ENCODE assay signal across 7 mouse cellular contexts in the genomic region with DNA sequence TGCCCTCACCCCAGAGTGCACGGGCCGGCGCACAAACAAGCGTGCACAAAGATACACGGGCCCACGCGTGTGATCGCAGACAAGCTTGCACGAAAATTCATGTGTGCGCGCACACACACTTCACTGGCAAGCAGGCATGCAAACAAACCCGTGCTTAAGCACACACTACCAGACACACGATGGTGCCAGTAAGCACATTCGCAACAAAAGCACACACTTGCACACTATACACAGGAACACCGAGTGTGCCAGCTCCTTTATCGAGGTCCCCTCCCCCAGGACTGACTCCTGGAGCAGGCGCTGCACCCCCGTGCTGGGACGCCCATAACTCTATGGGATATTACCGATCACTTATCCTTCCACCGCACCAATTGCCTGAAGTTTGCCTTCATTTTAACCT. TPM values are rescaled to one million over a fixed set of nuclear protein-coding genes. Genes with fewer than 3 reads are reported as not detected.
A peak's percentile ranks its signal among the peaks of the same experiment; 100 is the strongest.
DNase-seq lines count a peak whose midpoint lies in the region; ATAC-seq lines count a peak whose summit lies in the region.

No protein-coding gene starts in this region.

- peak overlapping the region; percentile 99 for H3K4me3 ChIP-seq in forebrain, embryonic 10.5 days
- H3K4me3 ChIP-seq in kidney, embryonic 15.5 days (replicated peaks): peak overlapping the region; percentile 93
- peak overlapping the region; percentile 74 for H3K4me3 ChIP-seq in midbrain, embryonic 11.5 days (ENCODE audit: low read depth, low read length)

- WGBS in forebrain, embryonic 10.5 days: under 1% methylated on average over 21 of the region's 21 CpGs
- under 1% methylated on average over 21 of the region's 21 CpGs for WGBS in kidney, embryonic 15.5 days
- under 1% methylated on average over 21 of the region's 21 CpGs for WGBS in midbrain, embryonic 11.5 days

- 0 out of 2 replicates have a peak, but pooled peaks cover 4% of the 10 kb centered on the region for H3K27me3 ChIP-seq in forebrain, embryonic 10.5 days (ENCODE audit: poor library complexity, severe bottlenecking)
- no peaks in the 10 kb centered on the region for H3K27me3 ChIP-seq in kidney, embryonic 15.5 days
- H3K27me3 ChIP-seq in midbrain, embryonic 11.5 days (ENCODE audit: control insufficient read depth, insufficient read depth, low read length): no peaks in the 10 kb centered on the region

- DNase-seq in B cell, adult 2 months: peak; percentile 4 to 6
- peak; percentile 39 for DNase-seq in ES-CJ7 (ENCODE audit: low read depth, low spot score)
- DNase-seq in forebrain, embryonic 10.5 days (ENCODE audit: extremely low spot score, low spot score): peak; percentile 52
- peak; percentile 95 for DNase-seq in midbrain, embryonic 11.5 days (ENCODE audit: low spot score, missing footprints)
- DNase-seq in layer of hippocampus, adult 11-12 months (ENCODE audit: low spot score): no peak
- no peak for DNase-seq in cerebellum, adult 18-20 months

- peak overlapping the region; percentile 93 for H3K9ac ChIP-seq in kidney, embryonic 15.5 days
- peak overlapping the region; percentile 91 for H3K9ac ChIP-seq in midbrain, embryonic 11.5 days (ENCODE audit: low read length)

- ATAC-seq in kidney, embryonic 15.5 days (replicated peaks; ENCODE audit: low FRiP score): peak; percentile 0; the same call in 1 of the 2 replicates
- peak; percentile 11 for ATAC-seq in midbrain, embryonic 11.5 days (ENCODE audit: low FRiP score)

- H3K4me2 ChIP-seq in kidney, embryonic 15.5 days: peak overlapping the region; percentile 98
- peak overlapping the region; percentile 97 for H3K4me2 ChIP-seq in midbrain, embryonic 11.5 days

- no peaks in the 10 kb centered on the region for H3K9me3 ChIP-seq in forebrain, embryonic 10.5 days
- H3K9me3 ChIP-seq in kidney, embryonic 15.5 days (replicated peaks): no peaks in the 10 kb centered on the region
- H3K9me3 ChIP-seq in midbrain, embryonic 11.5 days (ENCODE audit: control insufficient read depth, low read length): no peaks in the 10 kb centered on the region

- peaks cover 7% of the 10 kb centered on the region for H3K36me3 ChIP-seq in forebrain, embryonic 10.5 days (replicated peaks)
- no peaks in the 10 kb centered on the region for H3K36me3 ChIP-seq in kidney, embryonic 15.5 days
- no peaks in the 10 kb centered on the region for H3K36me3 ChIP-seq in midbrain, embryonic 11.5 days (ENCODE audit: control insufficient read depth, insufficient read depth, low read length)

- H3K27ac ChIP-seq in forebrain, embryonic 10.5 days: peak overlapping the region; percentile 100
- peak overlapping the region; percentile 98 for H3K27ac ChIP-seq in kidney, embryonic 15.5 days
- no peak overlapping the region for H3K27ac ChIP-seq in midbrain, embryonic 11.5 days (ENCODE audit: low read depth, low read length)

- peaks cover 47% of the 10 kb centered on the region for H3K4me1 ChIP-seq in forebrain, embryonic 10.5 days
- H3K4me1 ChIP-seq in kidney, embryonic 15.5 days: peaks cover 31% of the 10 kb centered on the region
- peaks cover 14% of the 10 kb centered on the region; the same call in 1 of the 2 replicates for H3K4me1 ChIP-seq in midbrain, embryonic 11.5 days (ENCODE audit: control insufficient read depth, insufficient read depth, low read length)

RNA-seq across cellular contexts. Expression of gene Hmga2, which starts 1.2 kb away (rescaled TPM):
- 115 and 117 TPM in 2 replicates for polyA plus RNA-seq in forebrain, embryonic 10.5 days (2016; fragmentation: Nextera tagmentation; extraction: Ambion mirVana)
- polyA plus RNA-seq in kidney, embryonic 15.5 days (2015; fragmentation: Nextera tagmentation; extraction: Ambion mirVana): 28.3 and 30.3 TPM in 2 replicates
- 22.9 and 23.2 TPM in 2 replicates for polyA plus RNA-seq in midbrain, embryonic 11.5 days (2014; fragmentation: Nextera tagmentation; extraction: Ambion mirVana)

Comparison
In these comparisons a context has a peak if more than half of its experiments do, and no peak if none do; other contexts are left out.
1. DNase-seq: peak in B cell, adult 2 months (2 of 2), ES-CJ7 (single experiment), forebrain, embryonic 10.5 days (single experiment) and midbrain, embryonic 11.5 days (single experiment); none in layer of hippocampus, adult 11-12 months (single experiment) and cerebellum, adult 18-20 months (0 of 2).
2. Peak in every context shown above with its lines, with median percentiles within 50 percentile points of each other: H3K4me3 ChIP-seq.